Mouse (Mus musculus) E14TG2a.4 (cell line): Measurements from ENCODE around the gene 1700001J03Rik.

Experiments
- CTCF ChIP-seq: conservative IDR thresholded peaks from 2 replicates; pipeline ENCODE4 v1.5.1; 2014; ENCODE audit warnings: low read length
- POU5F1 ChIP-seq: IDR thresholded peaks from 2 replicates; pipeline ENCODE4 v1.6.1; 2014; ENCODE audit warnings: low read length, borderline replicate concordance

- TF ChIP-seq CTCF (peak; percentile 60), POU5F1 (no peak)
Observed at GRCm38 (mm10) chr5:146200580-146200979, 15.5 kb upstream of the 1700001J03Rik start.
